Mouse (Mus musculus) embryonic facial prominence, embryonic 14.5 days (tissue): ENCODE data around the gene Hsp90ab1. TPM values are rescaled to one million over a fixed set of nuclear protein-coding genes. Genes with fewer than 3 reads are reported as not detected.

Experiments
- ATAC-seq: fragments of 200-750 bp; cut with Nextera tagmentation; 2 replicates; pipeline ENCODE4 v1.8.0; 2017; ENCODE audit warnings: low read depth, moderate number of reproducible peaks, moderate TSS enrichment
- DNase-seq: peaks from one replicate; pipeline ENCODE4 v3.0.0-alpha.2; 2015; ENCODE audit warnings: low spot score
- H3K27ac ChIP-seq: fragments of 300-500 bp; sonication (generic); replicated peaks from 2 replicates; pipeline ENCODE4 v1.5.1; 2014; ENCODE audit warnings: low read depth, mild to moderate bottlenecking, low read length, moderate library complexity
- H3K27me3 ChIP-seq: fragments of 300-500 bp; sonication (generic); replicated peaks from 2 replicates; pipeline ENCODE4 v1.6.1; 2014; ENCODE audit warnings: low read length; ENCODE audit not compliant: control insufficient read depth, insufficient read depth
- H3K36me3 ChIP-seq: fragments of 300-500 bp; sonication (generic); 2 replicates; pipeline ENCODE4 v1.6.1; 2014; ENCODE audit warnings: low read length, mixed read lengths; ENCODE audit not compliant: control insufficient read depth, insufficient read depth
- H3K4me1 ChIP-seq: fragments of 300-500 bp; sonication (generic); 2 replicates; pipeline ENCODE4 v1.6.1; 2014; ENCODE audit warnings: antibody characterized with exemption, low read length; ENCODE audit not compliant: control insufficient read depth, insufficient read depth
- H3K4me2 ChIP-seq: fragments of 300-500 bp; sonication (generic); 2 replicates; pipeline ENCODE4 v1.6.1; 2014; ENCODE audit warnings: low read depth, mild to moderate bottlenecking, low read length, moderate library complexity, mixed read lengths
- H3K4me3 ChIP-seq: fragments of 300-500 bp; sonication (generic); 2 replicates; pipeline ENCODE4 v1.5.1; 2014; ENCODE audit warnings: low read depth, mild to moderate bottlenecking, low read length
- H3K9ac ChIP-seq: fragments of 300-500 bp; sonication (generic); 2 replicates; pipeline ENCODE4 v1.6.1; 2014; ENCODE audit warnings: low read depth, mild to moderate bottlenecking, low read length, moderate library complexity, mixed read lengths
- H3K9me3 ChIP-seq: fragments of 300-500 bp; sonication (generic); 2 replicates; pipeline ENCODE4 v1.6.1; 2016; ENCODE audit warnings: low read length; ENCODE audit not compliant: control insufficient read depth
- WGBS: fragments of 180-500 bp; shearing (Covaris S2); extraction: QIAGEN DNeasy Blood & Tissue Kit; methylation state at CpG from one replicate; pipeline ENCODE4 v1.1.7; 2014; 5-methylcytosine and 5-hydroxymethylcytosine counted together
- polyA plus RNA-seq: library from polyadenylated mRNA; unstranded; fragments of >200 nt; fragmentation: Nextera tagmentation; extraction: Ambion mirVana; gene quantifications from 2 replicates; pipeline ENCODE4 v1.2.1, GENCODE M21; 2014

Hsp90ab1 gene
- polyA plus RNA-seq, 1 experiment from 2014 or later, result 1,431 TPM

GRCm38 (mm10) chr17:45566360-45567161 lies 6.5 kb downstream of the Hsp90ab1 start:
- no peaks in the 10 kb centered on the region for H3K9me3 ChIP-seq
- peaks cover 65% of the 10 kb centered on the region for H3K36me3 ChIP-seq
- H3K4me2 ChIP-seq, result no peak overlapping the region
- H3K27me3 ChIP-seq, result no peaks in the 10 kb centered on the region
- no peak for DNase-seq
- H3K4me3 ChIP-seq, result no peak overlapping the region
- no peak overlapping the region for H3K27ac ChIP-seq
- H3K4me1 ChIP-seq, result peaks cover 11% of the 10 kb centered on the region
- 57% methylated on average over 18 of the region's 18 CpGs for WGBS
- no peak overlapping the region for H3K9ac ChIP-seq
- peak; percentile 4; the same call in 1 of the 2 replicates for ATAC-seq

DNA sequence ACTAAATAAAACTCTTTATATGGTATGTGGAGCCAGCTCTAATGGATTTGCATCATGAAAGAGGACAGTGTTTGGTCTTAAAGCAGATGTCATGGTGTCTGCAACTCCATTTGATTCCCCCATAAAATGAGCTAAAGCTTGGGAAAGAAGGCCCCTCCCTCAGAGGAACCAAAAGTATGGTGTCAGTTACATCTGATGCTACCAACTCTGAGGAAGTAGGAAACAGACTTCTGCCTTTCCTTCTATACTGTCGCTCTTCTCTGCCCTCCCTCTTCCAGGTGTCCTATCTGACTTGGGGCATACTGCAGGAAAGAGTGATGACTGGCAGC lies 7.1 kb downstream of the Hsp90ab1 start:
- Histone ChIP-seq H3K36me3 (peaks cover 59% of the 10 kb centered on the region), H3K4me3 (no peak overlapping the region), H3K4me2 (no peak overlapping the region), H3K9ac (no peak overlapping the region), H3K4me1 (peaks cover 10% of the 10 kb centered on the region), H3K27ac (no peak overlapping the region), H3K27me3 (no peaks in the 10 kb centered on the region), H3K9me3 (no peaks in the 10 kb centered on the region)
- DNase-seq (no peak), ATAC-seq (no peak)
- WGBS, result 55% methylated on average over 1 of the region's 1 CpGs

- Histone ChIP-seq H3K9ac (peak overlapping the region; percentile 82), H3K4me1 (peaks cover 10% of the 10 kb centered on the region), H3K27ac (0 out of 2 replicates have a peak overlapping the region, but pooled peaks have one; percentile 73), H3K4me3 (peak overlapping the region; percentile 62), H3K36me3 (peaks cover 51% of the 10 kb centered on the region), H3K27me3 (no peaks in the 10 kb centered on the region), H3K9me3 (no peaks in the 10 kb centered on the region), H3K4me2 (peak overlapping the region; percentile 93)
- DNase-seq (no peak), ATAC-seq (no peak)
- 92% methylated on average over 11 of the region's 11 CpGs for WGBS
These were observed 8.0 kb downstream of the Hsp90ab1 start for GRCm38 (mm10) chr17:45565103-45565502.

DNA sequence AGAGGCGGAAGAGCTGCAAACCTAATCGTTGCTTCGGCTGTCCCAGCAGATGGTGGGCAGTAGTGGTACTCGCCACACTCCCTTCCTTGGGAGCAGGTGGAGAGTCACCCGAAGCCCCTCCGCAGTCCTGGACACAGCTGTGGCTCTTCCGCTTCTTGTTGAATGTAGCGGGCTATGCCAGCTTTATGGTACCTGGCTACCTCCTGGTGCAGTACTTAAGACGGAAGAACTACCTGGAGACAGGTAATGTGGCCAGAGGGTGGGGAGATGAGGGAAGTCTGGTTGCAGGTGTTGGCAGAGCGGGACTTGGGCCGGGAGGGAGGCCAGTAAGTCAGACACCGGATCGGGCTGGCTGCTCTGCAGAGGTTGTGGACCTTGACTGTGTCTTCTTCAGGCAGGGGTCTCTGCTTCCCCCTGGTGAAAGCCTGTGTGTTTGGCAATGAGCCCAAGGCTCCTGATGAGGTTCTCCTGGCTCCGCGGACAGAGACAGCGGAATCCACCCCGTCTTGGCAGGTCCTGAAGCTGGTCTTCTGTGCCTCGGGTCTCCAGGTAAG lies 8.5 kb downstream of the Hsp90ab1 start:
- Histone ChIP-seq H3K4me3 (peak overlapping the region; percentile 62), H3K36me3 (peaks cover 46% of the 10 kb centered on the region), H3K27ac (peak overlapping the region; percentile 73), H3K9me3 (no peaks in the 10 kb centered on the region), H3K27me3 (no peaks in the 10 kb centered on the region), H3K4me1 (peaks cover 10% of the 10 kb centered on the region), H3K9ac (peak overlapping the region; percentile 82), H3K4me2 (peak overlapping the region; percentile 93)
- 4% methylated on average over 17 of the region's 18 CpGs for WGBS
- ATAC-seq, result no peak; the same call in 1 of the 2 replicates
- DNase-seq, result no peak

- peak; percentile 95 for DNase-seq
- H3K4me2 ChIP-seq, result peak within 1 kb of the TSS; percentile 93
- no peaks in the 10 kb centered on the region for H3K27me3 ChIP-seq
- H3K36me3 ChIP-seq, result peaks cover 38% of the 10 kb centered on the region
- H3K4me1 ChIP-seq, result peaks cover 10% of the 10 kb centered on the region
- WGBS, result 0% methylated on average over 19 of the region's 61 CpGs
- ATAC-seq, result peak; percentile 85
- H3K9ac ChIP-seq, result peak within 1 kb of the TSS; percentile 82
- H3K4me3 ChIP-seq, result peak within 1 kb of the TSS; percentile 62
- peak within 1 kb of the TSS; percentile 73 for H3K27ac ChIP-seq
- no peaks in the 10 kb centered on the region for H3K9me3 ChIP-seq
These were observed 9.2 kb downstream of the Hsp90ab1 start, which contains the start of gene Slc35b2 for GRCm38 (mm10) chr17:45563655-45564530. Slc35b2 (plus strand) TSS chr17:45563874.

- Histone ChIP-seq H3K36me3 (peaks cover 32% of the 10 kb centered on the region), H3K4me3 (peak overlapping the region; percentile 62), H3K9ac (peak overlapping the region; percentile 82; the same call in 1 of the 2 replicates), H3K27me3 (no peaks in the 10 kb centered on the region), H3K27ac (no peak overlapping the region), H3K9me3 (no peaks in the 10 kb centered on the region), H3K4me1 (peaks cover 10% of the 10 kb centered on the region), H3K4me2 (peak overlapping the region; percentile 93; the same call in 1 of the 2 replicates)
- 76% methylated on average over 12 of the region's 12 CpGs for WGBS
- ATAC-seq (no peak), DNase-seq (no peak)
These were observed 9.9 kb downstream of the Hsp90ab1 start for GRCm38 (mm10) chr17:45563216-45563615.

GRCm38 (mm10) chr17:45559732-45560525 lies 13.1 kb downstream of the Hsp90ab1 start:
- H3K9me3 ChIP-seq, result no peaks in the 10 kb centered on the region
- WGBS, result 84% methylated on average over 15 of the region's 15 CpGs
- H3K27ac ChIP-seq, result no peak overlapping the region
- ATAC-seq (no peak), DNase-seq (no peak)
- peaks cover 12% of the 10 kb centered on the region for H3K27me3 ChIP-seq
- no peak overlapping the region for H3K4me3 ChIP-seq
- no peak overlapping the region for H3K9ac ChIP-seq
- no peaks in the 10 kb centered on the region for H3K36me3 ChIP-seq
- H3K4me2 ChIP-seq, result no peak overlapping the region
- peaks cover 15% of the 10 kb centered on the region for H3K4me1 ChIP-seq
